Mouse (Mus musculus) liver, embryonic 12.5 days (tissue): ENCODE data around the gene Anp32b. TPM values are rescaled to one million over a fixed set of nuclear protein-coding genes. Genes with fewer than 3 reads are reported as not detected.

Experiments used
- ATAC-seq: fragments of 200-750 bp; cut with Nextera tagmentation; 2 replicates; pipeline ENCODE4 v1.8.0; 2017; ENCODE audit warnings: moderate number of reproducible peaks, mild to moderate bottlenecking, moderate library complexity
- H3K27ac ChIP-seq: fragments of 300-500 bp; sonication (generic); 2 replicates; pipeline ENCODE4 v1.5.1; 2016; ENCODE audit warnings: mild to moderate bottlenecking
- H3K27me3 ChIP-seq: fragments of 300-500 bp; sonication (generic); replicated peaks from 2 replicates; pipeline ENCODE4 v1.6.1; 2016; ENCODE audit warnings: mild to moderate bottlenecking, moderate library complexity
- H3K36me3 ChIP-seq: fragments of 300-500 bp; sonication (generic); 2 replicates; pipeline ENCODE4 v1.6.1; 2016; ENCODE audit warnings: mild to moderate bottlenecking, moderate library complexity
- H3K4me1 ChIP-seq: fragments of 300-500 bp; sonication (generic); 2 replicates; pipeline ENCODE4 v1.6.1; 2016
- H3K4me2 ChIP-seq: fragments of 300-500 bp; sonication (generic); 2 replicates; pipeline ENCODE4 v1.6.1; 2016; ENCODE audit warnings: mild to moderate bottlenecking, moderate library complexity
- H3K4me3 ChIP-seq: fragments of 300-500 bp; sonication (generic); 2 replicates; pipeline ENCODE4 v1.5.1; 2016; ENCODE audit warnings: mild to moderate bottlenecking, moderate library complexity
- H3K9ac ChIP-seq: fragments of 300-500 bp; sonication (generic); 2 replicates; pipeline ENCODE4 v1.6.1; 2016; ENCODE audit warnings: mild to moderate bottlenecking, moderate library complexity
- H3K9me3 ChIP-seq: fragments of 300-500 bp; sonication (generic); replicated peaks from 2 replicates; pipeline ENCODE4 v1.6.1; 2016; ENCODE audit warnings: mild to moderate bottlenecking, moderate library complexity
- WGBS: fragments of 180-500 bp; shearing (Covaris S2); methylation state at CpG from one replicate; pipeline ENCODE4 v1.1.7; 2016; ENCODE audit not compliant: insufficient replicate concordance; 5-methylcytosine and 5-hydroxymethylcytosine counted together
- polyA plus RNA-seq: library from polyadenylated mRNA; unstranded; fragments of >200 nt; fragmentation: Nextera tagmentation; extraction: Ambion mirVana; gene quantifications from 2 replicates; pipeline ENCODE4 v1.2.1, GENCODE M21; 2016

The Anp32b gene
- polyA plus RNA-seq, 1 experiment from 2014 or later: 669 TPM

- H3K36me3 ChIP-seq: peaks cover 64% of the 10 kb centered on the region
- H3K4me3 ChIP-seq: no peak overlapping the region
- H3K9ac ChIP-seq: no peak overlapping the region
- WGBS: 86% methylated on average over 6 of the region's 6 CpGs
- no peaks in the 10 kb centered on the region for H3K27me3 ChIP-seq
- H3K27ac ChIP-seq: no peak overlapping the region
- ATAC-seq: no peak
- H3K9me3 ChIP-seq: no peaks in the 10 kb centered on the region
- H3K4me2 ChIP-seq: no peak overlapping the region
- peaks cover 30% of the 10 kb centered on the region for H3K4me1 ChIP-seq
Observed at GRCm38 (mm10) chr4:46493071-46493470, 42.4 kb downstream of the Anp32b start.

- H3K27me3 ChIP-seq: no peaks in the 10 kb centered on the region
- H3K9ac ChIP-seq: no peak overlapping the region
- 84% methylated on average over 12 of the region's 12 CpGs for WGBS
- H3K27ac ChIP-seq: no peak overlapping the region
- H3K4me3 ChIP-seq: no peak overlapping the region
- peaks cover 26% of the 10 kb centered on the region for H3K4me1 ChIP-seq
- no peaks in the 10 kb centered on the region for H3K9me3 ChIP-seq
- no peak for ATAC-seq
- peaks cover 89% of the 10 kb centered on the region for H3K36me3 ChIP-seq
- H3K4me2 ChIP-seq: no peak overlapping the region
Observed at GRCm38 (mm10) chr4:46495543-46495942, 44.8 kb downstream of the Anp32b start.

- H3K4me3 ChIP-seq: no peak overlapping the region
- peaks cover 93% of the 10 kb centered on the region for H3K36me3 ChIP-seq
- peaks cover 29% of the 10 kb centered on the region for H3K4me1 ChIP-seq
- no peak overlapping the region for H3K9ac ChIP-seq
- no peaks in the 10 kb centered on the region for H3K9me3 ChIP-seq
- no peaks in the 10 kb centered on the region for H3K27me3 ChIP-seq
- H3K4me2 ChIP-seq: no peak overlapping the region
- peak; percentile 27; the same call in 1 of the 2 replicates for ATAC-seq
- H3K27ac ChIP-seq: 0 out of 2 replicates have a peak overlapping the region, but pooled peaks have one; percentile 8
- WGBS: 38% methylated on average over 4 of the region's 4 CpGs
Observed at GRCm38 (mm10) chr4:46497286-46497892, 46.7 kb downstream of the Anp32b start.

DNA sequence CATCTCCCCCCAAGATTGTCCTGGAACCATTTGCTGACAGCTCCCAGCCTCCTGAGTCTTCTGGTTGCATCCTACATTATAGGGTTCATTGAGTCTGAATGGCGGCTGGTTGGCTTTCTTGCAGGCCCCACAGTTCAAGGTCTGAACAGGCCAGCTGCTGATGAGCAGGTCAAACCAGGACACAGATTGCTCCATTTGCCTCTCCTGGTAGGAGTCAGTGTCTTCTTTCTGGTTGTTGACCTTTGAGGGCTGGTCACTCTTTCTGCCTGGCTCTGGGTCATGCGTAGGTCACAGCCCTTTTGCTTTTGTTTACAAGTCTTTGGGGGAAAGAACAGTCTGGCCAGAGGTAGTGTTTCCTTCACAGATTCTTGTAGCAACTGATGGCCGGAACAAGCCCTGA is 47.8 kb downstream of the Anp32b start:
- peaks cover 36% of the 10 kb centered on the region for H3K4me1 ChIP-seq
- H3K9me3 ChIP-seq: no peaks in the 10 kb centered on the region
- H3K27ac ChIP-seq: peak overlapping the region; percentile 47
- no peak overlapping the region for H3K4me2 ChIP-seq
- no peak overlapping the region for H3K9ac ChIP-seq
- H3K36me3 ChIP-seq: peaks cover 92% of the 10 kb centered on the region
- no peak overlapping the region for H3K4me3 ChIP-seq
- H3K27me3 ChIP-seq: no peaks in the 10 kb centered on the region
- ATAC-seq: 0 out of 2 replicates have a peak, but pooled peaks have one; percentile 7
- WGBS: 70% methylated on average over 3 of the region's 3 CpGs

- 13% methylated on average over 4 of the region's 4 CpGs for WGBS
- H3K9me3 ChIP-seq: no peaks in the 10 kb centered on the region
- no peak overlapping the region for H3K4me3 ChIP-seq
- H3K4me1 ChIP-seq: peaks cover 41% of the 10 kb centered on the region
- H3K9ac ChIP-seq: no peak overlapping the region
- peak overlapping the region; percentile 47; the same call in 1 of the 2 replicates for H3K27ac ChIP-seq
- no peak overlapping the region for H3K4me2 ChIP-seq
- H3K36me3 ChIP-seq: peaks cover 90% of the 10 kb centered on the region
- no peaks in the 10 kb centered on the region for H3K27me3 ChIP-seq
- no peak for ATAC-seq
Observed at GRCm38 (mm10) chr4:46498976-46499375, 48.3 kb downstream of the Anp32b start.

- Histone ChIP-seq H3K9ac (no peak overlapping the region), H3K36me3 (peaks cover 68% of the 10 kb centered on the region), H3K27ac (no peak overlapping the region), H3K4me2 (no peak overlapping the region), H3K4me1 (peaks cover 74% of the 10 kb centered on the region), H3K27me3 (peaks cover 12% of the 10 kb centered on the region), H3K9me3 (no peaks in the 10 kb centered on the region), H3K4me3 (no peak overlapping the region)
- 85% methylated on average over 16 of the region's 16 CpGs for WGBS
- no peak for ATAC-seq
Observed at GRCm38 (mm10) chr4:46502606-46503502, 52.2 kb downstream of the Anp32b start.

GRCm38 (mm10) chr4:46503881-46504280 is 53.2 kb downstream of the Anp32b start:
- ATAC-seq: peak; percentile 38
- WGBS: 17% methylated on average over 3 of the region's 3 CpGs
- H3K4me2 ChIP-seq: no peak overlapping the region
- H3K9me3 ChIP-seq: no peaks in the 10 kb centered on the region
- H3K27ac ChIP-seq: peak overlapping the region; percentile 64
- H3K9ac ChIP-seq: 0 out of 2 replicates have a peak overlapping the region, but pooled peaks have one; percentile 7
- H3K4me1 ChIP-seq: peaks cover 71% of the 10 kb centered on the region
- H3K4me3 ChIP-seq: no peak overlapping the region
- peaks cover 58% of the 10 kb centered on the region for H3K36me3 ChIP-seq
- peaks cover 12% of the 10 kb centered on the region for H3K27me3 ChIP-seq

GRCm38 (mm10) chr4:46505361-46506057 is 54.8 kb downstream of the Anp32b start:
- ATAC-seq: no peak
- peaks cover 66% of the 10 kb centered on the region for H3K4me1 ChIP-seq
- no peak overlapping the region for H3K4me3 ChIP-seq
- H3K27me3 ChIP-seq: peaks cover 12% of the 10 kb centered on the region
- H3K36me3 ChIP-seq: peaks cover 46% of the 10 kb centered on the region
- no peaks in the 10 kb centered on the region for H3K9me3 ChIP-seq
- no peak overlapping the region for H3K9ac ChIP-seq
- H3K4me2 ChIP-seq: no peak overlapping the region
- no peak overlapping the region for H3K27ac ChIP-seq
- 66% methylated on average over 8 of the region's 8 CpGs for WGBS

DNA sequence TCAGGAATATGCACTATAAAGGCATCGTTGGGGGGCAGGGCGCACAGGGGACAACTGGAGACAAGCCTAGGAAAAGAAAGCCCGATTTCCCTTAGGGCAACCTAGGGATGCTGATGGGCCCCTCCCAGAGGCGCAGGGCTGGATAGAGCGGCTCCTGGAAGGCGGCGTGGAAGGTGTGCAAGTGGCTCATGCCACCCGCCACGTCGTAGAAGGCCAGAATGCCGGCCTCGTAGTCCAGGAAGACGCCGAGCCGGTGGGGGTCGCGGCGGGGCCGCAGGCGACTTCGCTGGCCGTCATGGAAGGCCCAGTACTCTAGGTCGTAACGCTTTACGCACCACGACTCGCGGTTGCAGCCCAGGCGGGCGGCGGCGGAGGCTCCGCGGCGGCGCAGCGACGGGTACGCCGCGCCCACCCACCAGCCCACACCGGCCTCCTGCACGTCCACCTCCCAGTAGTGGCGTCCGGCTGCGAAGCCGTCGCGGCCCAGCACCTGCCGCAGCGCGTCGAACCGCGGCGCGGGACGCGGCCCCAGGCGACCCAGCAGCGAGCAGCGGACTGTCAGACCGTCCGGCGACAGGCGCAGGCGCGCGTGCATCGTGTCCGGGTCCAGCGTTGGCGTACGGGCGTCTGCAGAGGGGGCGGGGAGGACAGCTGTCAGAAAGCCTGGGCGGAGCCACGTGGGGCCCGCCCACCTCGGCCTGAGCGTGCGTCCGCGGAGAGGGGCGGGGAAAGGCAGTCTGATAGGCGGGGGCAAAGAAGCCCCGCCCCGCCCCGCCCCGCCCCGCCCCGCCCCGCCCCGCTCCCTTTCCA is 56.3 kb downstream of the Anp32b start:
- 1% methylated on average over 92 of the region's 94 CpGs for WGBS
- H3K4me3 ChIP-seq: peak overlapping the region; percentile 73
- H3K27me3 ChIP-seq: peaks cover 12% of the 10 kb centered on the region
- H3K36me3 ChIP-seq: peaks cover 35% of the 10 kb centered on the region
- ATAC-seq: peak; percentile 93
- peak overlapping the region; percentile 79 for H3K9ac ChIP-seq
- H3K9me3 ChIP-seq: no peaks in the 10 kb centered on the region
- H3K4me1 ChIP-seq: peaks cover 53% of the 10 kb centered on the region
- peak overlapping the region; percentile 100 for H3K4me2 ChIP-seq
- peak overlapping the region; percentile 79 for H3K27ac ChIP-seq

DNA sequence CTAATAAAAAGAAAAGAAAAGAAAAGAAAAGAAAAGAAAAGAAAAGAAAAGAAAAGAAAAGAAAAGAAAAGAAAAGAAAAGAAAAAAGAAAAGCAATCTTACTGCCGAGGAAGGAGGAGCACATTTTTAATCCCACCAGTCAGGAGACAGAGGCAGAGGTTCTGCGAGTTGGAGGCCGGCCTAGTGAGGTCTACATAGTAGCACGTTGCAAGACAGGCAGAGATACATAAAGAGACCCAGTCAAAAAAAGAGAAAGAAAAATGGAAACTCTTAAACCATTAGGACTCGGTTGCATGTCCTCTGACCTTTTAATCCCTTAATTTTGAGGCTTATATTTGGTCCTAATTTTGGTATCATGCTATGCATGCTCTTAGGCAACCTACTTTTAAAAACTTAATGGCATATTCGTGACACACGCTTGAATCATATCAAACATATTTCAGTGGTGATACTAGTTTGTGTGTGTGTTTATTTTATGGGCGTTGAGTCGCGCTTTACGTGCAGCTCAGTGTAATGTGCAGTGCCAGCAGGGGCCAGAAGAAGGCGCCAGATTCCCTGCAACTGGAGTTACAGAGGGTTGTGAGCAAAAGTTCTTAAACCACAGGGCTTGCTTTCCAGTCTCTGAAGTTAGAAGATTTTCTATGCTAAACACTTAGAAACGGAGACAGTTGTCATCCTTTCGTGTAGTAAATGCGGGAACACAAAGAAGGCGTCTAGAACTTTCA is 57.2 kb downstream of the Anp32b start:
- Histone ChIP-seq H3K9ac (peak overlapping the region; percentile 62), H3K27ac (peak overlapping the region; percentile 79), H3K9me3 (no peaks in the 10 kb centered on the region), H3K27me3 (peaks cover 12% of the 10 kb centered on the region), H3K4me2 (peak overlapping the region; percentile 100), H3K4me3 (peak overlapping the region; percentile 73), H3K4me1 (peaks cover 51% of the 10 kb centered on the region), H3K36me3 (peaks cover 26% of the 10 kb centered on the region)
- no peak for ATAC-seq
- WGBS: 4% methylated on average over 16 of the region's 16 CpGs

DNA sequence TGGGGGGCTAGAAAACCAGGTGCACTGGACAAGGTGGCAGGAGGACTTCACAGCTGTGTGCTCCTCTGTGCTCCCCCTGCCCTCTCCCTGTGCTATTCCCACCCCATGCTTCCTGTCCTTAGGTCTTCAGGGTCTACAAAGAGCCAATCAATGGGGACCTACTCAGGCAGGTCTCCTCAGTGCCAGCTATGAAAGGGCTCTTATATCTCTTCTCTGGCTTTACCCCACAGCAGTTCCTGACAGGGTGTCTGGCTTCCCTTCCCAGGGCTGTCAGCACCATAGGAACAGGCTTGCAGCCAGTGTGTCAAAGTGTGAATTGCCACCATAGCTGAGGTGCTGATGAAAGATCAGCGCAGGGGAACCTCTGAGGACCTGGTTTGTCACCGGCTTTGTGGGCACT is 69.8 kb downstream of the Anp32b start:
- WGBS: 74% methylated on average over 2 of the region's 2 CpGs
- Histone ChIP-seq H3K27ac (no peak overlapping the region), H3K36me3 (peaks cover 54% of the 10 kb centered on the region), H3K9ac (no peak overlapping the region), H3K4me3 (no peak overlapping the region), H3K27me3 (no peaks in the 10 kb centered on the region), H3K4me1 (peaks cover 6% of the 10 kb centered on the region), H3K4me2 (no peak overlapping the region), H3K9me3 (no peaks in the 10 kb centered on the region)
- ATAC-seq: no peak
